Mouse (Mus musculus): Measurements from ENCODE around the gene Plekhd1. TPM values are rescaled to one million over a fixed set of nuclear protein-coding genes. Genes with fewer than 3 reads are reported as not detected.

The Plekhd1 gene
- polyA plus RNA-seq, 1 experiment from 2014 or later, result 0.83 TPM

- Histone ChIP-seq H3K27ac (replicated peaks) (peak overlapping the region; percentile 83), H3K27me3 (ENCODE audit: low read depth, poor library complexity, severe bottlenecking) (peaks cover 19% of the 10 kb centered on the region), H3K4me3 (peak overlapping the region; percentile 34), H3K36me3 (no peaks in the 10 kb centered on the region), H3K9me3 (replicated peaks) (no peaks in the 10 kb centered on the region), H3K4me1 (peaks cover 37% of the 10 kb centered on the region)
- DNase-seq (ENCODE audit: low spot score), result peak; percentile 75
- 25% methylated on average over 13 of the region's 13 CpGs for WGBS
These were observed 44.3 kb downstream of the Plekhd1 start for GRCm38 (mm10) chr12:80736464-80737282.

- no peak overlapping the region; the same call in 1 of the 2 replicates for H3K4me3 ChIP-seq
- WGBS, result 76% methylated on average over 5 of the region's 5 CpGs
- peaks cover 19% of the 10 kb centered on the region for H3K27me3 ChIP-seq (ENCODE audit: low read depth, poor library complexity, severe bottlenecking)
- H3K27ac ChIP-seq (replicated peaks), result peak overlapping the region; percentile 83
- H3K4me1 ChIP-seq, result peaks cover 37% of the 10 kb centered on the region
- no peaks in the 10 kb centered on the region for H3K9me3 ChIP-seq (replicated peaks)
- DNase-seq (ENCODE audit: low spot score), result no peak
- no peaks in the 10 kb centered on the region for H3K36me3 ChIP-seq
These were observed 44.9 kb downstream of the Plekhd1 start for GRCm38 (mm10) chr12:80737283-80737600.

- no peak overlapping the region for H3K4me3 ChIP-seq
- H3K36me3 ChIP-seq, result no peaks in the 10 kb centered on the region
- H3K9me3 ChIP-seq (replicated peaks), result no peaks in the 10 kb centered on the region
- H3K27ac ChIP-seq (replicated peaks), result no peak overlapping the region
- 38% methylated on average over 9 of the region's 9 CpGs for WGBS
- H3K4me1 ChIP-seq, result peaks cover 35% of the 10 kb centered on the region
- DNase-seq (ENCODE audit: low spot score), result no peak
- peaks cover 19% of the 10 kb centered on the region for H3K27me3 ChIP-seq (ENCODE audit: low read depth, poor library complexity, severe bottlenecking)
These were observed 47.1 kb downstream of the Plekhd1 start for GRCm38 (mm10) chr12:80739482-80739881.

GRCm38 (mm10) chr12:80744614-80745013 lies 52.2 kb downstream of the Plekhd1 start:
- Histone ChIP-seq H3K4me1 (peaks cover 15% of the 10 kb centered on the region), H3K27ac (replicated peaks) (no peak overlapping the region), H3K36me3 (no peaks in the 10 kb centered on the region), H3K4me3 (no peak overlapping the region), H3K9me3 (replicated peaks) (no peaks in the 10 kb centered on the region), H3K27me3 (ENCODE audit: low read depth, poor library complexity, severe bottlenecking) (peaks cover 12% of the 10 kb centered on the region)
- no peak for DNase-seq (ENCODE audit: low spot score)
- 68% methylated on average over 1 of the region's 1 CpGs for WGBS

- WGBS, result 67% methylated on average over 8 of the region's 8 CpGs
- Histone ChIP-seq H3K4me3 (no peak overlapping the region), H3K36me3 (no peaks in the 10 kb centered on the region), H3K27ac (replicated peaks) (peak overlapping the region; percentile 19), H3K4me1 (peaks cover 11% of the 10 kb centered on the region), H3K27me3 (ENCODE audit: low read depth, poor library complexity, severe bottlenecking) (peaks cover under 1% of the 10 kb centered on the region; the same call in 1 of the 2 replicates), H3K9me3 (replicated peaks) (no peaks in the 10 kb centered on the region)
- DNase-seq (ENCODE audit: low spot score), result no peak
These were observed 53.8 kb downstream of the Plekhd1 start for GRCm38 (mm10) chr12:80746031-80746813.

GRCm38 (mm10) chr12:80751556-80751955 lies 59.2 kb downstream of the Plekhd1 start:
- DNase-seq (ENCODE audit: low spot score), result no peak
- no peak overlapping the region for H3K27ac ChIP-seq (replicated peaks)
- WGBS, result 94% methylated on average over 6 of the region's 6 CpGs
- H3K36me3 ChIP-seq, result peaks cover 40% of the 10 kb centered on the region
- peaks cover 33% of the 10 kb centered on the region for H3K9me3 ChIP-seq (replicated peaks)
- 0 out of 2 replicates have a peak, but pooled peaks cover under 1% of the 10 kb centered on the region for H3K4me1 ChIP-seq
- no peak overlapping the region for H3K4me3 ChIP-seq
- H3K27me3 ChIP-seq (ENCODE audit: low read depth, poor library complexity, severe bottlenecking), result peaks cover 9% of the 10 kb centered on the region

- Histone ChIP-seq H3K27ac (replicated peaks) (peak overlapping the region; percentile 99), H3K4me1 (peaks cover 24% of the 10 kb centered on the region), H3K9me3 (replicated peaks) (peaks cover 59% of the 10 kb centered on the region), H3K4me3 (peak overlapping the region; percentile 75), H3K36me3 (peaks cover 63% of the 10 kb centered on the region), H3K27me3 (ENCODE audit: low read depth, poor library complexity, severe bottlenecking) (peaks cover 47% of the 10 kb centered on the region)
- 37% methylated on average over 122 of the region's 122 CpGs for WGBS
- DNase-seq (ENCODE audit: low spot score), result peak; percentile 34
These were observed 65.6 kb downstream of the Plekhd1 start for GRCm38 (mm10) chr12:80757751-80758558.

- Histone ChIP-seq H3K4me3 (peak overlapping the region; percentile 75), H3K4me1 (peaks cover 26% of the 10 kb centered on the region), H3K9me3 (replicated peaks) (peaks cover 55% of the 10 kb centered on the region), H3K36me3 (peaks cover 55% of the 10 kb centered on the region), H3K27ac (replicated peaks) (peak overlapping the region; percentile 99), H3K27me3 (ENCODE audit: low read depth, poor library complexity, severe bottlenecking) (peaks cover 47% of the 10 kb centered on the region)
- WGBS, result 27% methylated on average over 92 of the region's 92 CpGs
- peak; percentile 31 for DNase-seq (ENCODE audit: low spot score)
These were observed 66.4 kb downstream of the Plekhd1 start for GRCm38 (mm10) chr12:80758559-80759386.

GRCm38 (mm10) chr12:80759387-80759712 lies 67.0 kb downstream of the Plekhd1 start:
- DNase-seq (ENCODE audit: low spot score), result no peak
- Histone ChIP-seq H3K4me3 (peak overlapping the region; percentile 75), H3K9me3 (replicated peaks) (peaks cover 49% of the 10 kb centered on the region), H3K27me3 (ENCODE audit: low read depth, poor library complexity, severe bottlenecking) (peaks cover 47% of the 10 kb centered on the region), H3K36me3 (peaks cover 49% of the 10 kb centered on the region), H3K27ac (replicated peaks) (peak overlapping the region; percentile 99), H3K4me1 (peaks cover 32% of the 10 kb centered on the region)
- 7% methylated on average over 13 of the region's 13 CpGs for WGBS

GRCm38 (mm10) chr12:80759713-80760395 lies 67.5 kb downstream of the Plekhd1 start:
- peaks cover 32% of the 10 kb centered on the region for H3K4me1 ChIP-seq
- H3K27me3 ChIP-seq (ENCODE audit: low read depth, poor library complexity, severe bottlenecking), result peaks cover 47% of the 10 kb centered on the region
- H3K9me3 ChIP-seq (replicated peaks), result peaks cover 44% of the 10 kb centered on the region
- peak overlapping the region; percentile 99 for H3K27ac ChIP-seq (replicated peaks)
- peaks cover 44% of the 10 kb centered on the region for H3K36me3 ChIP-seq
- peak; percentile 86 for DNase-seq (ENCODE audit: low spot score)
- peak overlapping the region; percentile 75 for H3K4me3 ChIP-seq
- WGBS, result under 1% methylated on average over 22 of the region's 22 CpGs

GRCm38 (mm10) chr12:80760396-80760801 lies 68.0 kb downstream of the Plekhd1 start, which contains the start of gene Ccdc177:
Gene Ccdc177, minus strand, starts transcription at chr12:80760687.
- under 1% methylated on average over 24 of the region's 24 CpGs for WGBS
- Histone ChIP-seq H3K27ac (replicated peaks) (peak within 1 kb of the TSS; percentile 99), H3K36me3 (peaks cover 39% of the 10 kb centered on the region), H3K9me3 (replicated peaks) (peaks cover 38% of the 10 kb centered on the region), H3K4me3 (peak within 1 kb of the TSS; percentile 75), H3K27me3 (ENCODE audit: low read depth, poor library complexity, severe bottlenecking) (peaks cover 47% of the 10 kb centered on the region), H3K4me1 (peaks cover 32% of the 10 kb centered on the region)
- DNase-seq (ENCODE audit: low spot score), result peak; percentile 87

Measured in midbrain, embryonic 10.5 days (tissue).